Mouse (Mus musculus) stomach, postnatal 0 days (tissue): ENCODE data around the gene Ampd3.

Source experiments
- CTCF ChIP-seq: IDR thresholded peaks from 2 replicates; pipeline ENCODE4 v1.5.1; 2016; ENCODE audit warnings: antibody characterized with exemption, low read depth, mild to moderate bottlenecking, moderate library complexity
- EP300 ChIP-seq: optimal IDR thresholded peaks from 2 replicates; pipeline ENCODE3; 2016; ENCODE audit warnings: antibody characterized with exemption

- no peak for TF ChIP-seq EP300
- no peak for TF ChIP-seq CTCF
Measured at GRCm38 (mm10) chr7:110774077-110774476, 6.1 kb downstream of the Ampd3 start.
